Mouse (Mus musculus) midbrain, embryonic 12.5 days (tissue): ENCODE data around the gene Abhd16b. TPM values are rescaled to one million over a fixed set of nuclear protein-coding genes. Genes with fewer than 3 reads are reported as not detected.

Experiments
- ATAC-seq: fragments of 200-750 bp; cut with Nextera tagmentation; 2 replicates; pipeline ENCODE4 v1.8.0; 2017; ENCODE audit warnings: low read depth, moderate TSS enrichment, moderate library complexity; ENCODE audit not compliant: low FRiP score
- H3K27ac ChIP-seq: fragments of 300-500 bp; sonication (generic); replicated peaks from 2 replicates; pipeline ENCODE4 v1.5.1; 2016; ENCODE audit warnings: mild to moderate bottlenecking
- H3K27me3 ChIP-seq: fragments of 300-500 bp; sonication (generic); 2 replicates; pipeline ENCODE4 v1.6.1; 2016; ENCODE audit warnings: mild to moderate bottlenecking
- H3K36me3 ChIP-seq: fragments of 300-500 bp; sonication (generic); 2 replicates; pipeline ENCODE4 v1.6.1; 2016
- H3K4me1 ChIP-seq: fragments of 300-500 bp; sonication (generic); 2 replicates; pipeline ENCODE4 v1.6.1; 2016
- H3K4me2 ChIP-seq: fragments of 300-500 bp; sonication (generic); replicated peaks from 2 replicates; pipeline ENCODE4 v1.6.1; 2016; ENCODE audit warnings: mild to moderate bottlenecking, moderate library complexity
- H3K4me3 ChIP-seq: fragments of 300-500 bp; sonication (generic); 2 replicates; pipeline ENCODE4 v1.5.1; 2016; ENCODE audit warnings: mild to moderate bottlenecking
- H3K9ac ChIP-seq: fragments of 300-500 bp; sonication (generic); replicated peaks from 2 replicates; pipeline ENCODE4 v1.6.1; 2016; ENCODE audit warnings: mild to moderate bottlenecking, moderate library complexity
- H3K9me3 ChIP-seq: fragments of 300-500 bp; sonication (generic); 2 replicates; pipeline ENCODE4 v1.6.1; 2016; ENCODE audit warnings: mild to moderate bottlenecking
- WGBS: fragments of 180-500 bp; shearing (Covaris S2); methylation state at CpG from one replicate; pipeline ENCODE4 v1.1.7; 2016; 5-methylcytosine and 5-hydroxymethylcytosine counted together
- polyA plus RNA-seq: library from polyadenylated mRNA; unstranded; fragments of >200 nt; fragmentation: Nextera tagmentation; extraction: Ambion mirVana; gene quantifications from 2 replicates; pipeline ENCODE4 v1.2.1, GENCODE M21; 2016

Gene Abhd16b
- polyA plus RNA-seq, 1 experiment from 2014 or later = not detected

- H3K4me1 ChIP-seq = peaks cover 29% of the 10 kb centered on the region
- no peak for ATAC-seq
- no peak overlapping the region for H3K4me3 ChIP-seq
- no peak overlapping the region for H3K9ac ChIP-seq
- H3K36me3 ChIP-seq = no peaks in the 10 kb centered on the region
- H3K4me2 ChIP-seq = no peak overlapping the region
- WGBS = 38% methylated on average over 7 of the region's 7 CpGs
- H3K27me3 ChIP-seq = peaks cover 36% of the 10 kb centered on the region
- no peak overlapping the region for H3K27ac ChIP-seq
- H3K9me3 ChIP-seq = no peaks in the 10 kb centered on the region
Observed at GRCm38 (mm10) chr2:181463008-181463738, 29.8 kb upstream of the Abhd16b start.

- no peaks in the 10 kb centered on the region for H3K9me3 ChIP-seq
- peaks cover 20% of the 10 kb centered on the region for H3K27me3 ChIP-seq
- no peak overlapping the region for H3K27ac ChIP-seq
- 63% methylated on average over 3 of the region's 3 CpGs for WGBS
- H3K4me1 ChIP-seq = peaks cover 15% of the 10 kb centered on the region
- no peaks in the 10 kb centered on the region for H3K36me3 ChIP-seq
- no peak overlapping the region for H3K4me2 ChIP-seq
- ATAC-seq = no peak
- no peak overlapping the region for H3K4me3 ChIP-seq
- no peak overlapping the region for H3K9ac ChIP-seq
Observed at GRCm38 (mm10) chr2:181465423-181465822, 27.6 kb upstream of the Abhd16b start.

- no peak for ATAC-seq
- WGBS = 76% methylated on average over 2 of the region's 2 CpGs
- no peak overlapping the region for H3K27ac ChIP-seq
Observed at GRCm38 (mm10) chr2:181470285-181470684, 22.7 kb upstream of the Abhd16b start.

GRCm38 (mm10) chr2:181471246-181471645, 21.8 kb upstream of the Abhd16b start:
- ATAC-seq = no peak
- WGBS = 65% methylated on average over 5 of the region's 5 CpGs
- Histone ChIP-seq H3K9ac (no peak overlapping the region), H3K9me3 (no peaks in the 10 kb centered on the region), H3K4me2 (no peak overlapping the region), H3K4me1 (no peaks in the 10 kb centered on the region), H3K27me3 (no peaks in the 10 kb centered on the region), H3K36me3 (no peaks in the 10 kb centered on the region), H3K27ac (no peak overlapping the region), H3K4me3 (no peak overlapping the region)

More at GRCm38 (mm10) chr2:181470285-181470684, 22.7 kb upstream of the Abhd16b start:
- Histone ChIP-seq H3K4me2 (no peak overlapping the region), H3K36me3 (no peaks in the 10 kb centered on the region), H3K4me3 (no peak overlapping the region), H3K4me1 (no peaks in the 10 kb centered on the region), H3K27me3 (no peaks in the 10 kb centered on the region), H3K9ac (no peak overlapping the region), H3K9me3 (no peaks in the 10 kb centered on the region)

GRCm38 (mm10) chr2:181472256-181472827, 20.7 kb upstream of the Abhd16b start:
- Histone ChIP-seq H3K4me2 (no peak overlapping the region), H3K9me3 (no peaks in the 10 kb centered on the region), H3K4me1 (no peaks in the 10 kb centered on the region), H3K27me3 (no peaks in the 10 kb centered on the region), H3K9ac (no peak overlapping the region), H3K27ac (no peak overlapping the region), H3K4me3 (no peak overlapping the region), H3K36me3 (no peaks in the 10 kb centered on the region)
- WGBS = 84% methylated on average over 1 of the region's 1 CpGs
- ATAC-seq = no peak

DNA sequence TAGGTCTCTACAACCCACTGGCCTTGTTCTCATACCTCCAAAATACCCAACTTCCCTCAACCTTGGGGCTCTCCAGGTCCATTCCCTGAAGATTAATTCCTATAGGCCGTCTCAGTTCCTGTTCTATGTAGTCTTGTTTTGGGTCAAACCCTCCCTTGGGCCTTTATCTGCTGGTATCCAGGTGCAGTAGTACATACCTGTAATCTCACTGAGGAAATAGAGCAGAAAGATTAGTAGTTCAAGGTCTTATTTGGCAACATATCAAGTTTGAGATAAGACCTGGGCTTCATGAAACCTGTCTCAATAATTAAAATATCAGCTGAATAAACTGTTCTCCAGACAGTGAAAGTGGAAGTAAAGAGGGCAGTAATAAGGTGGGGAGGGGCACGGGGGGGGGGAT, 9.9 kb upstream of the Abhd16b start:
- Histone ChIP-seq H3K27me3 (peaks cover 11% of the 10 kb centered on the region), H3K36me3 (no peaks in the 10 kb centered on the region), H3K9me3 (no peaks in the 10 kb centered on the region), H3K9ac (no peak overlapping the region), H3K4me1 (0 out of 2 replicates have a peak, but pooled peaks cover 4% of the 10 kb centered on the region), H3K4me2 (no peak overlapping the region), H3K27ac (no peak overlapping the region), H3K4me3 (no peak overlapping the region)
- 47% methylated on average over 2 of the region's 2 CpGs for whole genome bisulfite sequencing
- no peak for ATAC-seq

- Histone ChIP-seq H3K9me3 (no peaks in the 10 kb centered on the region), H3K9ac (no peak overlapping the region), H3K4me1 (0 out of 2 replicates have a peak, but pooled peaks cover 4% of the 10 kb centered on the region), H3K4me3 (no peak overlapping the region), H3K36me3 (no peaks in the 10 kb centered on the region), H3K27ac (no peak overlapping the region), H3K4me2 (no peak overlapping the region), H3K27me3 (peaks cover 11% of the 10 kb centered on the region)
- ATAC-seq = no peak
- 43% methylated on average over 7 of the region's 7 CpGs for WGBS
Observed at GRCm38 (mm10) chr2:181483562-181484318, 9.3 kb upstream of the Abhd16b start.

DNA sequence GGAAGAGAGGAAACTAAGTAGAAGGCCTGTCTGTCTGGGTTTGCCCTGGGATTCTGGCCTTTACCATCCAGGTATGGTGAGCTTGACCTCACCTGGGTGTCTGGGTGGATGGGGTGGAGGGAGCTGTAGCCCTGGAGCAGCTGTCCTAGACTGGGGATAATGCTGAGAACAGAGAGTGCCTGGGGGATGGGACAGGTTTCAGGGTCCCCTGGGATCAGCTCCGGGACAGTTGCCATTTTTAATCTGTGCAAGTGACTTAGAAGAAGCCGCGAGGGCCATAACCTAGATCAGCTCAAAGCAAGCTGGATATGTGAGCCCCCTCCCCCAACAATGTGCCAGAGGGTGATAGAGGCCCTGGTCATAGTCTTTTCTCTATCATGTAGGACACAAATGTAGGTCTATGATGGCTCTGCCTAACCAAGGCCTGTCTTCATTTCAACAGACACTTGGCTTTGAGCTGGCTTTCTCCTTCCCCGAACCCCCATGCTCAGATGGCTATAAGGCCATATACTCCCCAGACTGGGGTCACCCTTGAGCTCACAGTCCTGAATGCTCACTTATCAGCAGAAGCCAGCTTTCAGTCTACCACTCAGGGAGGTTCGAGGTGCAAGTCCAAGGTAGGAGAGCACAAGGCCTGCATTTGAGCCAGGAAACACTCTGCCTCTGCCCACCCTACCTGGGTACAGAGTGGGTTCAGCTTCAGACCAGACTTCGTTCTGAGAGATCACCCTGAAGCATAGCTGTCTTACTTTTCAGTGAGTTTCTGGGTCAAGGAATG, 8.4 kb upstream of the Abhd16b start:
- H3K4me1 ChIP-seq = 0 out of 2 replicates have a peak, but pooled peaks cover 4% of the 10 kb centered on the region
- no peak for ATAC-seq
- no peak overlapping the region for H3K4me3 ChIP-seq
- WGBS = 76% methylated on average over 6 of the region's 6 CpGs
- H3K9me3 ChIP-seq = no peaks in the 10 kb centered on the region
- no peak overlapping the region for H3K9ac ChIP-seq
- H3K27ac ChIP-seq = no peak overlapping the region
- no peak overlapping the region for H3K4me2 ChIP-seq
- H3K27me3 ChIP-seq = peaks cover 11% of the 10 kb centered on the region
- H3K36me3 ChIP-seq = no peaks in the 10 kb centered on the region

DNA sequence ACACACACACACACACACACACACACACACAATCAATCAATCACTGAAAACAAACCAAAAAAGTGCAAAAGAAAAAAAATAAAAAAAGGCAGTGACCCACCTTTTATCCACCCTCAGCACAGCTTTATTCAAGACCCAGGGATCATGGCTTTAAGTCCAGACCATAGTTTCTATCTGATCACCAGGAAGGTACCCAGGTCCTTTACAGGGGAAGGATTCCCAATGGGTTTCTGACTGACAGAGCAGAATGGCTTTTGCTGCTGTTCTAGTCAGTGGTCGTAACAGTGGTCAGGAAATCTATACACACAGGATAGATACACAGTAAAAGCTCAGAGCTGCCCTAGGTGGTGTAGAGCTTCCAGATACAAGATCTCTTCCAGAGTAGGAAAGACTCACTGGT, 7.3 kb upstream of the Abhd16b start:
- WGBS = 38% methylated on average over 1 of the region's 1 CpGs
- Histone ChIP-seq H3K4me2 (no peak overlapping the region), H3K27me3 (peaks cover 11% of the 10 kb centered on the region), H3K4me1 (0 out of 2 replicates have a peak, but pooled peaks cover 4% of the 10 kb centered on the region), H3K9ac (no peak overlapping the region), H3K27ac (no peak overlapping the region), H3K36me3 (no peaks in the 10 kb centered on the region), H3K9me3 (no peaks in the 10 kb centered on the region), H3K4me3 (no peak overlapping the region)
- no peak for ATAC-seq

GRCm38 (mm10) chr2:181487338-181488277, 5.4 kb upstream of the Abhd16b start:
- no peak for ATAC-seq
- Histone ChIP-seq H3K9ac (no peak overlapping the region), H3K4me3 (no peak overlapping the region), H3K4me2 (no peak overlapping the region), H3K27me3 (peaks cover 11% of the 10 kb centered on the region), H3K9me3 (no peaks in the 10 kb centered on the region), H3K36me3 (no peaks in the 10 kb centered on the region), H3K4me1 (0 out of 2 replicates have a peak, but pooled peaks cover 4% of the 10 kb centered on the region), H3K27ac (no peak overlapping the region)
- 47% methylated on average over 5 of the region's 5 CpGs for WGBS
